Mouse (Mus musculus) liver, adult 2 months (tissue): ENCODE results near the gene Rars. TPM values are rescaled to one million over a fixed set of nuclear protein-coding genes. Genes with fewer than 3 reads are reported as not detected.
A peak's percentile ranks its signal among the peaks of the same experiment; 100 is the strongest.

Experiments
- DNase-seq: peaks from one replicate; pipeline ENCODE4 v3.0.0-alpha.2; 2011; ENCODE audit warnings: low read depth, low spot score; ENCODE audit errors: extremely low read depth
- H3K27ac ChIP-seq: fragments of 200-500 bp; replicated peaks from 2 replicates; pipeline ENCODE4 v1.5.1; 2012; ENCODE audit warnings: low read depth, mild to moderate bottlenecking, control low read depth, inconsistent platforms, low read length; ENCODE audit not compliant: insufficient read depth
- H3K27me3 ChIP-seq: fragments of 200-500 bp; 2 replicates; pipeline ENCODE4 v1.6.1; 2012; ENCODE audit warnings: mild to moderate bottlenecking, moderate library complexity, low read length, inconsistent platforms; ENCODE audit not compliant: control insufficient read depth, insufficient read depth
- H3K36me3 ChIP-seq: fragments of 200-500 bp; 2 replicates; pipeline ENCODE4 v1.6.1; 2012; ENCODE audit warnings: low read length, inconsistent platforms; ENCODE audit not compliant: control insufficient read depth, insufficient read depth
- H3K4me1 ChIP-seq: fragments of 200-500 bp; 2 replicates; pipeline ENCODE4 v1.6.1; 2011; ENCODE audit warnings: low read length; ENCODE audit not compliant: control insufficient read depth, insufficient read depth
- H3K4me3 ChIP-seq: fragments of 200-500 bp; 2 replicates; pipeline ENCODE4 v1.5.1; 2011; ENCODE audit warnings: low read depth, mild to moderate bottlenecking, control low read depth, low read length, moderate library complexity; ENCODE audit not compliant: insufficient read depth
- H3K79me2 ChIP-seq: fragments of 200-500 bp; 2 replicates; pipeline ENCODE4 v1.6.1; 2012; ENCODE audit warnings: inconsistent platforms, mild to moderate bottlenecking, low read length, moderate library complexity; ENCODE audit not compliant: control insufficient read depth, insufficient read depth
- H3K9ac ChIP-seq: fragments of 200-500 bp; 2 replicates; pipeline ENCODE4 v1.6.1; 2012; ENCODE audit warnings: low read depth, mild to moderate bottlenecking, control low read depth, inconsistent platforms, low read length
- CTCF ChIP-seq: fragments of 200-500 bp; IDR thresholded peaks from 2 replicates; pipeline ENCODE4 v1.5.1; 2011; ENCODE audit warnings: low read depth, low read length, control low read depth
- POLR2A ChIP-seq: fragments of 200-500 bp; IDR thresholded peaks from 2 replicates; pipeline ENCODE4 v1.6.1; 2011; ENCODE audit warnings: low read length, control low read depth; ENCODE audit not compliant: insufficient read depth; ENCODE audit errors: extremely low read depth
- WGBS: fragments of 180-500 bp; shearing (Covaris S2); methylation state at CpG from one replicate; pipeline ENCODE4 v1.1.7; 2018; 5-methylcytosine and 5-hydroxymethylcytosine counted together
- polyA plus RNA-seq: library from polyadenylated mRNA; depleted of rRNA; stranded (reverse); fragments of >200 nt; gene quantifications from 2 replicates; pipeline ENCODE4 v1.2.3, GENCODE M21; 2012; rRNA removed
- total RNA-seq: library from RNA; depleted of rRNA; stranded (reverse); fragments of >200 nt; gene quantifications from 2 replicates; pipeline ENCODE4 v1.2.3, GENCODE M21; 2014; rRNA removed

Gene Rars
- 27.9 and 29.4 TPM in 2 replicates for total RNA-seq
- polyA plus RNA-seq: 9.7 and 10.2 TPM in 2 replicates

GRCm38 (mm10) chr11:35834022-35834760, at the start of gene Rars:
Rars (minus strand) TSS chr11:35834506.
- H3K79me2 ChIP-seq: peaks cover 11% of the 10 kb centered on the region; the same call in 1 of the 2 replicates
- WGBS: under 1% methylated on average over 46 of the region's 46 CpGs
- H3K4me3 ChIP-seq: peak within 1 kb of the TSS; percentile 99
- DNase-seq: peak; percentile 88
- H3K4me1 ChIP-seq: peaks cover 6% of the 10 kb centered on the region
- no peaks in the 10 kb centered on the region for H3K27me3 ChIP-seq
- peak within 1 kb of the TSS; percentile 72 for H3K27ac ChIP-seq
- peaks cover 25% of the 10 kb centered on the region for H3K36me3 ChIP-seq
- peak; percentile 90 for TF ChIP-seq CTCF
- TF ChIP-seq POLR2A: peak; percentile 68
- peak within 1 kb of the TSS; percentile 95 for H3K9ac ChIP-seq

GRCm38 (mm10) chr11:35882777-35883176, 48.5 kb upstream of the Rars start:
- no peaks in the 10 kb centered on the region for H3K4me1 ChIP-seq
- H3K79me2 ChIP-seq: no peaks in the 10 kb centered on the region
- no peaks in the 10 kb centered on the region for H3K27me3 ChIP-seq
- 94% methylated on average over 6 of the region's 6 CpGs for WGBS
- H3K4me3 ChIP-seq: no peak overlapping the region
- no peak for DNase-seq
- peaks cover 51% of the 10 kb centered on the region for H3K36me3 ChIP-seq
- no peak overlapping the region for H3K27ac ChIP-seq
- TF ChIP-seq CTCF: no peak
- no peak for TF ChIP-seq POLR2A
- no peak overlapping the region for H3K9ac ChIP-seq

GRCm38 (mm10) chr11:35878559-35878897, 44.2 kb upstream of the Rars start:
- Histone ChIP-seq H3K27ac (no peak overlapping the region), H3K4me1 (no peaks in the 10 kb centered on the region), H3K36me3 (peaks cover 29% of the 10 kb centered on the region), H3K9ac (no peak overlapping the region), H3K4me3 (no peak overlapping the region), H3K27me3 (no peaks in the 10 kb centered on the region), H3K79me2 (no peaks in the 10 kb centered on the region)
- 77% methylated on average over 4 of the region's 4 CpGs for WGBS
- DNase-seq: no peak
- TF ChIP-seq POLR2A: no peak
- no peak for TF ChIP-seq CTCF

- WGBS: 83% methylated on average over 14 of the region's 14 CpGs
Measured at GRCm38 (mm10) chr11:35877651-35878558, 43.6 kb upstream of the Rars start.

GRCm38 (mm10) chr11:35873624-35874244, 39.4 kb upstream of the Rars start:
- peaks cover 18% of the 10 kb centered on the region; the same call in 1 of the 2 replicates for H3K36me3 ChIP-seq
- DNase-seq: no peak
- H3K79me2 ChIP-seq: no peaks in the 10 kb centered on the region
- 72% methylated on average over 21 of the region's 21 CpGs for WGBS
- no peaks in the 10 kb centered on the region for H3K4me1 ChIP-seq
- no peak overlapping the region for H3K9ac ChIP-seq
- H3K27me3 ChIP-seq: no peaks in the 10 kb centered on the region
- H3K27ac ChIP-seq: no peak overlapping the region
- TF ChIP-seq POLR2A: no peak
- no peak for TF ChIP-seq CTCF
- H3K4me3 ChIP-seq: no peak overlapping the region

More at GRCm38 (mm10) chr11:35877651-35878558, 43.6 kb upstream of the Rars start:
- no peaks in the 10 kb centered on the region for H3K79me2 ChIP-seq
- TF ChIP-seq POLR2A (no peak), CTCF (no peak)
- H3K27me3 ChIP-seq: no peaks in the 10 kb centered on the region
- no peak for DNase-seq
- no peak overlapping the region for H3K4me3 ChIP-seq
- H3K36me3 ChIP-seq: peaks cover 25% of the 10 kb centered on the region
- H3K27ac ChIP-seq: no peak overlapping the region
- H3K9ac ChIP-seq: no peak overlapping the region
- H3K4me1 ChIP-seq: no peaks in the 10 kb centered on the region
